Mouse (Mus musculus) frontal cortex, postnatal 14 days (tissue): ENCODE measurements at regions not wholly inside any gene's neighbourhood (a gene's known extent, or its start where the extent isn't known, plus 50 kb on each side); places are given as distances from the start of the nearest gene placed in this dataset.

ENCODE experiments used
- DNase-seq, 2 experiments: peaks; one replicate each; pipeline ENCODE4 v3.0.0; 2022; ENCODE audit warnings: low spot score in 2 of 2

GRCm38 (mm10) chr10:24437177-24437576, 158.1 kb upstream of the Ccn2 start:
- no peak for DNase-seq

GRCm38 (mm10) chr10:24444572-24444971, 150.7 kb upstream of the Ccn2 start:
- DNase-seq = no peak

- DNase-seq = no peak
Measured at GRCm38 (mm10) chr10:24445036-24445435, 150.2 kb upstream of the Ccn2 start.

- no peak for DNase-seq
Measured at GRCm38 (mm10) chr10:24446168-24446567, 149.1 kb upstream of the Ccn2 start.

- DNase-seq = no peak
Measured at GRCm38 (mm10) chr10:24447135-24447534, 148.1 kb upstream of the Ccn2 start.

GRCm38 (mm10) chr10:24448001-24448561, 147.2 kb upstream of the Ccn2 start:
- no peak for DNase-seq

- DNase-seq = no peak
Measured at GRCm38 (mm10) chr10:24453507-24453906, 141.7 kb upstream of the Ccn2 start.

- no peak for DNase-seq
Measured at GRCm38 (mm10) chr10:24458667-24459066, 136.6 kb upstream of the Ccn2 start.

- DNase-seq = no peak
Measured at GRCm38 (mm10) chr10:24463873-24464272, 131.4 kb upstream of the Ccn2 start.

GRCm38 (mm10) chr10:24464377-24464776, 130.9 kb upstream of the Ccn2 start:
- no peak for DNase-seq

- DNase-seq = no peak
Measured at GRCm38 (mm10) chr10:24469741-24470140, 125.5 kb upstream of the Ccn2 start.

GRCm38 (mm10) chr10:24471521-24471920, 123.7 kb upstream of the Ccn2 start:
- DNase-seq = no peak

GRCm38 (mm10) chr10:24476288-24476687, 119.0 kb upstream of the Ccn2 start:
- DNase-seq = no peak

GRCm38 (mm10) chr10:24478535-24478934, 116.7 kb upstream of the Ccn2 start:
- no peak for DNase-seq

GRCm38 (mm10) chr10:24479148-24479547, 116.1 kb upstream of the Ccn2 start:
- DNase-seq = no peak

- DNase-seq = no peak
Measured at GRCm38 (mm10) chr10:24481926-24482612, 113.2 kb upstream of the Ccn2 start.

GRCm38 (mm10) chr10:24483053-24483452, 112.2 kb upstream of the Ccn2 start:
- no peak for DNase-seq

- no peak for DNase-seq
Measured at GRCm38 (mm10) chr10:24484101-24484660, 111.1 kb upstream of the Ccn2 start.

- no peak for DNase-seq
Measured at GRCm38 (mm10) chr10:24485461-24485860, 109.8 kb upstream of the Ccn2 start.

GRCm38 (mm10) chr10:24486224-24486623, 109.0 kb upstream of the Ccn2 start:
- no peak for DNase-seq

- DNase-seq = no peak
Measured at GRCm38 (mm10) chr10:24487915-24488314, 107.3 kb upstream of the Ccn2 start.

GRCm38 (mm10) chr10:24490432-24490831, 104.8 kb upstream of the Ccn2 start:
- DNase-seq = no peak

- no peak for DNase-seq
Measured at GRCm38 (mm10) chr10:24491848-24492247, 103.4 kb upstream of the Ccn2 start.
